Mouse (Mus musculus): Measurements from ENCODE around the gene Scaf4. TPM values are rescaled to one million over a fixed set of nuclear protein-coding genes. Genes with fewer than 3 reads are reported as not detected.
A peak's percentile ranks its signal among the peaks of the same experiment; 100 is the strongest.

Scaf4 gene
- polyA plus RNA-seq, 1 experiment = 16.2 TPM

DNA sequence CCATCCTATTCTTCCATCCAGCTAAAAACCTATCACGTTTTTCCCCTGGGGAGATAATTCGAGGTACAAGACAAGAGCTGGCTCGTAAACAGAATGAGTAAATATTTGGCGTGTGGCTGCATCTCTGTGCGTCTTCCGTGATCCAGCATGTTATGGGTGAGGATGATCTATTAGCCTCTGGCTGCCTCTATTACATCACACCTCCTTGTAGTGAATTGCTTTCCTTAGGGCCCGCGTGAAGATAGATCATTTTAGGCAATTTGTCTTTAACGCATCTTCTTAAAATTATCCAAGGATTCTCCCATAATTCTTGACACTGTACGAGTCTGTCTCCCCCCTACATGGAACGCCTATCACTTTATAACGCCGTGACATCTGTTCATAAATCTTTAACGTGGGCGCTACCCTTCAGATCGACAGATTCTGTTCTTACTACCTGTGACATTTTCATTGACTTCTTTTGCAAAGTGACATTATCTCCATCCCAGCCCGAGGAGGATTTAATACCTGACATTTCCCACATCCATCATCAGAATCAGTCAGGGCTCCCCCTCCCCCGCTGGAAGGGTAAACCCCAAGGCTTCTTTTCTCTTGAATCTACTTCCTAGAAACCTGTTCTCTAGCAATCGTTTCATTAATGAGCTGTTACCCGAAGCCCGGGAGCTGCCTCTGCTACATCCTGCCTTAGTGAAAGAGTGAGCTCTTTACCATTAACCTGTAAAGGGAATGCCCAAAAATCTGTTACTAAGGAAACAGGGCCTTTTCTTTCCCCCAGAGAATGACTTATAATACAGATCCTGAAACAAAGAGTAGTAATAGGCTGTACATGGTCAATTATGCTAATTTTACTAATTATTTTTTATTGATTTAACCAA is 14.4 kb upstream of the Scaf4 start:
- TF ChIP-seq MYOD1 (IDR thresholded peaks at IDR 0.05; ENCODE audit: control insufficient read depth, insufficient read length, low read depth) (no peak), USF1 (IDR thresholded peaks at IDR 0.05; ENCODE audit: low read depth) (no peak), FOSL1 (IDR thresholded peaks at IDR 0.05; ENCODE audit: insufficient read depth, low read length, poor library complexity, severe bottlenecking) (no peak), MYOG (IDR thresholded peaks at IDR 0.05; ENCODE audit: control insufficient read depth, extremely low read depth, insufficient read length) (no peak), CTCF (IDR thresholded peaks at IDR 0.05; ENCODE audit: control insufficient read depth, insufficient read depth, insufficient read length) (no peak), CEBPB (IDR thresholded peaks at IDR 0.05; ENCODE audit: low read depth) (no peak), MAX (IDR thresholded peaks at IDR 0.05) (no peak)
- H3K4me3 ChIP-seq (ENCODE audit: insufficient read depth, poor library complexity, severe bottlenecking) = no peak overlapping the region

DNA sequence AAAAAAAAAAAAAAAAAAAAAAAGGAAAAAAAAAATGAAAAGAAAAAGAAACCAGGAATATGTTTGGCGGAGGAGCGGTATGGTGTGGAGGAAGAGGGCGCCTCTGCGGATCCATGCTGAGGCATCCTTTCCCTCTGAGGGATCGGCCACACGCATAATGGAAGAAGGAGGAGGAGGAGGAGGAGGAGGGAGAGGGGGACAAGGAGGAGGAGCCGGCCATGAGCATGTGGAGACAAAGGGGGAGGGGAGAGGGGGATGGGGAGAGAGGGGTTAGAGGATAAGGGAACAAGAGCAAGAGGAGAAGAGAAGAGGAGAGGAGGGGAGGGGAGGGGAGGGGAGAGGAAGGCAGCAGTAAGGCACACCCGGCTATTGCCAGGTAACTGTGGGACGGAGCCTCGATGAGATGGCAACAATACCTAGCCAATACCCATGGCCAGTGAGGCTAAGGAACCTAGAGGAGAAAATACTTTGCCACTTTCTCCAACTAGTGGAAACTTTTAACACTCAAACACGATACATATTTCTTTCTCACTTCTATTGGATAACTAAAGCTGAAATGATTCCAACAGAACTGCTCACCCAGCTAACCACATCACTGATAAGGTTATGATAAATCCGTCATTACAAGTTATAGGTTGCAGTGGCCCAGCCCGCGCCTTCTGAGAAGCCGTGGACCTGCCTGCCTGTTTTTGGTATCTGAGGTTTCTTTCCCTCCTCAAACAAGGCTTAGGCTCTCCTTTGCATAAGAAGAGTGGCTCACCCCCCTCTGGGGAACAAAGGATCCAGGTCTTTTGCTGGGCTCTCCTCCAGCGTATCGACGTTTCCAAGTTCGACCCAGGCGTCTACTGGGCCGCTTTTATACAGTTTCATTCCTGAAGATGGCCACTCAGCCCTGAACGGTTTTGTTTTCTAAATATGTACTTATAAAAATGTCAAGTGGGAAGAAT is 13.4 kb upstream of the Scaf4 start:
- H3K27me3 ChIP-seq (ENCODE audit: control insufficient read depth, insufficient read depth, insufficient read length) = no peaks in the 10 kb centered on the region
- no peaks in the 10 kb centered on the region for H3K36me3 ChIP-seq (ENCODE audit: control insufficient read depth, insufficient read depth)
- no peaks in the 10 kb centered on the region for H3K79me3 ChIP-seq (ENCODE audit: low read depth)
- H3K79me2 ChIP-seq (ENCODE audit: control insufficient read depth, insufficient read depth) = no peaks in the 10 kb centered on the region
- TF ChIP-seq MYOG (IDR thresholded peaks at IDR 0.05; ENCODE audit: control insufficient read depth, extremely low read depth, insufficient read length) (no peak), CTCF (IDR thresholded peaks at IDR 0.05; ENCODE audit: control insufficient read depth, insufficient read depth, insufficient read length) (no peak), FOSL1 (IDR thresholded peaks at IDR 0.05; ENCODE audit: insufficient read depth, low read length, poor library complexity, severe bottlenecking) (no peak), CEBPB (IDR thresholded peaks at IDR 0.05; ENCODE audit: low read depth) (no peak), USF1 (IDR thresholded peaks at IDR 0.05; ENCODE audit: low read depth) (no peak), MAX (IDR thresholded peaks at IDR 0.05) (no peak), MYOD1 (IDR thresholded peaks at IDR 0.05; ENCODE audit: control insufficient read depth, insufficient read length, low read depth) (no peak)
- no peak overlapping the region for H3ac ChIP-seq (ENCODE audit: control insufficient read depth, insufficient read length, low read depth)
- no peak overlapping the region for H3K4me3 ChIP-seq (ENCODE audit: insufficient read depth, poor library complexity, severe bottlenecking)

More for the DNA sequence above, 14.4 kb upstream of the Scaf4 start:
- Histone ChIP-seq H3ac (ENCODE audit: control insufficient read depth, insufficient read length, low read depth) (no peak overlapping the region), H3K79me2 (ENCODE audit: control insufficient read depth, insufficient read depth) (no peaks in the 10 kb centered on the region), H3K79me3 (ENCODE audit: low read depth) (no peaks in the 10 kb centered on the region), H3K27me3 (ENCODE audit: control insufficient read depth, insufficient read depth, insufficient read length) (no peaks in the 10 kb centered on the region), H3K36me3 (ENCODE audit: control insufficient read depth, insufficient read depth) (no peaks in the 10 kb centered on the region)

DNA sequence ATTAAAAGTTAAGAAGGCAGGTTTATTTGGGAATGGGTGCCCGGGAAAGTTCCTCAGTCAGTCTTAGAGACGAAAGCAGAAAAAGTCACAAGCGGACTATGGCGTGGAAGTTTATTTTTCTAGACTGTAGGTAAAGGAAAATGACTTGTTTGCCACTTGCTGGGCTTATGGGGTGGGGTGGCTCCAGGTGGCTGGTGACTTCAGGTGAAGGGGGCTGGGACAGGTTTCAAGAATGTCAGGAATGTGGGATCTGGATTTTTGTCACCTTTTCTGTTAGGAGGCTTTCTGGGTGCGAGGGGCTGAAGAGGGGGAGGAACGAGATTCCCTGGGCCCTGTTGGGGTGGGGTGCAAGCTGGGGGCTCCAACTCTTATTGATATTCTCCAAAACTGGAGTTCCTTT is 7.4 kb upstream of the Scaf4 start:
- Histone ChIP-seq H3K36me3 (ENCODE audit: control insufficient read depth, insufficient read depth) (no peaks in the 10 kb centered on the region), H3K79me2 (ENCODE audit: control insufficient read depth, insufficient read depth) (no peaks in the 10 kb centered on the region), H3K79me3 (ENCODE audit: low read depth) (no peaks in the 10 kb centered on the region), H3K27me3 (ENCODE audit: control insufficient read depth, insufficient read depth, insufficient read length) (no peaks in the 10 kb centered on the region), H3K4me3 (ENCODE audit: insufficient read depth, poor library complexity, severe bottlenecking) (no peak overlapping the region), H3ac (ENCODE audit: control insufficient read depth, insufficient read length, low read depth) (no peak overlapping the region)
- TF ChIP-seq FOSL1 (IDR thresholded peaks at IDR 0.05; ENCODE audit: insufficient read depth, low read length, poor library complexity, severe bottlenecking) (no peak), CEBPB (IDR thresholded peaks at IDR 0.05; ENCODE audit: low read depth) (no peak), CTCF (IDR thresholded peaks at IDR 0.05; ENCODE audit: control insufficient read depth, insufficient read depth, insufficient read length) (no peak), MAX (IDR thresholded peaks at IDR 0.05) (no peak), MYOD1 (IDR thresholded peaks at IDR 0.05; ENCODE audit: control insufficient read depth, insufficient read length, low read depth) (no peak), USF1 (IDR thresholded peaks at IDR 0.05; ENCODE audit: low read depth) (no peak), MYOG (IDR thresholded peaks at IDR 0.05; ENCODE audit: control insufficient read depth, extremely low read depth, insufficient read length) (no peak)

DNA sequence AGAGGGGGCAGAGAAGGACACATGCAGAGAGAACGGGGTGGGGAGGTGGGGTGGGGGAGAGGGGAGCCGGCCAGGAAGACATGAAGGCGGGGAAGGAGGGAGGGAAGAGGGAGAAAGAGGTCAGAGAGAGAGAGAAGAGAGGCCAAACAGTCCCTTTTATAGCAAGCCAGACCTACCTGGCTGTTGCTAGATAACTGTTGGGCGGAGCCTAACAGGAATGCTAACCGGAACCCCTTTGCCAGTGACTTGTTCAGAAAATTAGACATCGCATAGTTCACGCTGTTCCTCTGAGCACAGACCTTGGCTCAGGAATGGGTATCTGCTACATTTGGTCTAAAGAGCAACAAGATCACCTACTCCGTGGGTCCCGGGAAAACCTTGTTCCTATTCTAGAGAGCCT is 6.7 kb upstream of the Scaf4 start:
- no peaks in the 10 kb centered on the region for H3K79me2 ChIP-seq (ENCODE audit: control insufficient read depth, insufficient read depth)
- no peaks in the 10 kb centered on the region for H3K79me3 ChIP-seq (ENCODE audit: low read depth)
- H3K36me3 ChIP-seq (ENCODE audit: control insufficient read depth, insufficient read depth) = no peaks in the 10 kb centered on the region
- H3K27me3 ChIP-seq (ENCODE audit: control insufficient read depth, insufficient read depth, insufficient read length) = no peaks in the 10 kb centered on the region
- H3ac ChIP-seq (ENCODE audit: control insufficient read depth, insufficient read length, low read depth) = no peak overlapping the region
- TF ChIP-seq USF1 (IDR thresholded peaks at IDR 0.05; ENCODE audit: low read depth) (no peak), CTCF (IDR thresholded peaks at IDR 0.05; ENCODE audit: control insufficient read depth, insufficient read depth, insufficient read length) (no peak), MYOD1 (IDR thresholded peaks at IDR 0.05; ENCODE audit: control insufficient read depth, insufficient read length, low read depth) (no peak), MAX (IDR thresholded peaks at IDR 0.05) (no peak), CEBPB (IDR thresholded peaks at IDR 0.05; ENCODE audit: low read depth) (no peak), MYOG (IDR thresholded peaks at IDR 0.05; ENCODE audit: control insufficient read depth, extremely low read depth, insufficient read length) (no peak), FOSL1 (IDR thresholded peaks at IDR 0.05; ENCODE audit: insufficient read depth, low read length, poor library complexity, severe bottlenecking) (no peak)
- H3K4me3 ChIP-seq (ENCODE audit: insufficient read depth, poor library complexity, severe bottlenecking) = no peak overlapping the region

DNA sequence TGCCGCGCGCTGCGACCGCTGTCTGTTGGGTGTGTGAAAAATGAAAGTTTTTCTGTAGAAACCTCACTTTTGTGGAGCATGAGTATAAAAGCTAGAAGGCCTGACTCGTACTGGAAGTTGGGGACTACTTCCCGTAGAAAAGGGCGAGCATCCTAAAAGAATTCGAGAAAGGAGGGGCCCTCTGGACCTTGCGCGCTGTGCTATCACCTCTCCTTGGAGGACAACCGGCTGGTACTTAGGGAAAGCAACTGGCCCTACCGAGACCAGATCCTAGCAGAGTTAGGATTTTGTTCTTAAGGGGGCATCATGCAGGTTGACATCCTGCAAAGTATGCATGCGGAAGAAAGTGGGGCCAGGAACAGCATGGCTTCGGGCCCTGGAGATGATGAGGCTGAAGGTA is 613 bp upstream of the Scaf4 start:
- Histone ChIP-seq H3K27me3 (ENCODE audit: control insufficient read depth, insufficient read depth, insufficient read length) (no peaks in the 10 kb centered on the region), H3K36me3 (ENCODE audit: control insufficient read depth, insufficient read depth) (peaks cover 4% of the 10 kb centered on the region), H3K79me2 (ENCODE audit: control insufficient read depth, insufficient read depth) (peaks cover 43% of the 10 kb centered on the region), H3K4me3 (ENCODE audit: insufficient read depth, poor library complexity, severe bottlenecking) (peak overlapping the region; percentile 89), H3K79me3 (ENCODE audit: low read depth) (peaks cover 39% of the 10 kb centered on the region), H3ac (ENCODE audit: control insufficient read depth, insufficient read length, low read depth) (peak overlapping the region; percentile 90)
- TF ChIP-seq MAX (IDR thresholded peaks at IDR 0.05) = no peak
- no peak for TF ChIP-seq MYOD1 (IDR thresholded peaks at IDR 0.05; ENCODE audit: control insufficient read depth, insufficient read length, low read depth)
- TF ChIP-seq CTCF (IDR thresholded peaks at IDR 0.05; ENCODE audit: control insufficient read depth, insufficient read depth, insufficient read length) = no peak
- TF ChIP-seq FOSL1 (IDR thresholded peaks at IDR 0.05; ENCODE audit: insufficient read depth, low read length, poor library complexity, severe bottlenecking) = no peak
- no peak for TF ChIP-seq USF1 (IDR thresholded peaks at IDR 0.05; ENCODE audit: low read depth)
- no peak for TF ChIP-seq MYOG (IDR thresholded peaks at IDR 0.05; ENCODE audit: control insufficient read depth, extremely low read depth, insufficient read length)
- no peak for TF ChIP-seq CEBPB (IDR thresholded peaks at IDR 0.05; ENCODE audit: low read depth)
